Mouse (Mus musculus) G1E (cell line): ENCODE measurements around the gene Gadd45g. TPM values are rescaled to one million over a fixed set of nuclear protein-coding genes. Genes with fewer than 3 reads are reported as not detected.

Experiments
- ATAC-seq: 2 replicates; pipeline ENCODE4 v1.8.0; 2016; ENCODE audit warnings: mild to moderate bottlenecking; ENCODE audit not compliant: insufficient number of reproducible peaks, poor library complexity, low FRiP score, severe bottlenecking; ENCODE audit errors: extremely low read depth
- DNase-seq: peaks from one replicate; pipeline ENCODE4 v3.0.0; 2012; ENCODE audit warnings: low spot score
- H3K27me3 ChIP-seq: 2 replicates; pipeline ENCODE4 v1.6.1; 2012; ENCODE audit warnings: mild to moderate bottlenecking, low read length, inconsistent platforms; ENCODE audit not compliant: insufficient read depth
- H3K36me3 ChIP-seq: replicated peaks from 2 replicates; pipeline ENCODE3; 2012; ENCODE audit warnings: mild to moderate bottlenecking, inconsistent platforms
- H3K4me1 ChIP-seq: 2 replicates; pipeline ENCODE4 v1.6.1; 2012; ENCODE audit warnings: low read depth, low read length, inconsistent platforms, mixed read lengths; ENCODE audit not compliant: insufficient read depth
- H3K4me3 ChIP-seq: 2 replicates; pipeline ENCODE4 v1.5.1; 2012; ENCODE audit warnings: low read depth, mild to moderate bottlenecking, inconsistent platforms, low read length, moderate library complexity, mixed read lengths
- H3K9me3 ChIP-seq: replicated peaks from 2 replicates; pipeline ENCODE4 v1.6.1; 2012; ENCODE audit warnings: inconsistent platforms
- CTCF ChIP-seq: IDR thresholded peaks from 2 replicates; pipeline ENCODE4 v1.5.1; 2012; ENCODE audit warnings: low read depth, low read length, inconsistent platforms, mixed read lengths
- GATA1 ChIP-seq: IDR thresholded peaks from 2 replicates; pipeline ENCODE4 v1.6.1; 2012; ENCODE audit warnings: borderline replicate concordance, low read length, inconsistent platforms, mixed read lengths
- GATA2 ChIP-seq: IDR thresholded peaks from 2 replicates; pipeline ENCODE4 v1.6.1; 2012; ENCODE audit warnings: low read depth, low read length, inconsistent platforms, borderline replicate concordance
- POLR2AphosphoS5 ChIP-seq: IDR thresholded peaks from 2 replicates; pipeline ENCODE4 v1.6.1; 2012; ENCODE audit warnings: low read depth, low read length, inconsistent platforms; ENCODE audit not compliant: insufficient replicate concordance
- TAL1 ChIP-seq: conservative IDR thresholded peaks from 2 replicates; pipeline ENCODE4 v1.6.1; 2012; ENCODE audit warnings: low read depth, low read length, inconsistent platforms, mixed read lengths
- polyA plus RNA-seq: library from polyadenylated mRNA; stranded (reverse); fragments of >175 nt; gene quantifications from 2 replicates; pipeline ENCODE4 v1.2.3, GENCODE M21; 2012
- total RNA-seq, 2 experiments: library from RNA; stranded (forward) in 1 of 2; stranded (reverse) in 1 of 2; fragments of 200-1000 nt in 1 of 2; fragments of >200 nt in 1 of 2; fragmentation: Nextera tagmentation in 1 of 2; gene quantifications; 2 replicates each; pipeline ENCODE4 v1.2.3; 2014 to 2017

Gene Gadd45g
- total and polyA plus RNA-seq, 3 experiments, result 8.1 to 32.6 (median 13.6) TPM

- Histone ChIP-seq H3K9me3 (peaks cover 6% of the 10 kb centered on the region), H3K36me3 (no peaks in the 10 kb centered on the region), H3K4me3 (no peak overlapping the region), H3K27me3 (peaks cover 24% of the 10 kb centered on the region), H3K4me1 (peaks cover 31% of the 10 kb centered on the region)
- TF ChIP-seq GATA1, result no peak
- no peak for TF ChIP-seq POLR2AphosphoS5
- TF ChIP-seq TAL1, result no peak
- TF ChIP-seq GATA2, result no peak
- no peak for TF ChIP-seq CTCF
- no peak for DNase-seq
- ATAC-seq, result no peak
Measured at GRCm38 (mm10) chr13:51818944-51819326, 27.5 kb upstream of the Gadd45g start.

DNA sequence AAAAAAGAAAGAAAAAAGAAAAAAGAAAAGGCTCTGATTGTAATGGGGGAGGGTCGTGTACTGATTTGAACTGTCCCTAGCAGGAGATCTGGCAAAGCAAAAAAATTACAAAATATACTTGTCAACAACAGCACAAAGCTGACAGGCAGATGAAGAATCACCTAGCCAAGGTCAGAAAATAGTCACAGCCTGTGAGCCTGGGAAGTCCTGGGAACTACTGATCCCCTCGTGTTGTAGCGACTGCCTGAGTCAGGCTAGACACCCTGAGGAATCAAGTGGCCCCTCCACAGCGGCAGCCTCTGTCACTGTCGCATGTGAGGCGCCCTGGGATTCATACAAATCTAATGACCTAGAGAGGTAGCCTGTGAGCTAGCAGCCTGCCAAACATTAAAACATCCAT, 27.1 kb upstream of the Gadd45g start:
- no peak for DNase-seq
- Histone ChIP-seq H3K4me1 (peaks cover 27% of the 10 kb centered on the region), H3K36me3 (no peaks in the 10 kb centered on the region), H3K4me3 (no peak overlapping the region), H3K27me3 (peaks cover 26% of the 10 kb centered on the region), H3K9me3 (peaks cover 6% of the 10 kb centered on the region)
- TF ChIP-seq CTCF, result no peak
- no peak for TF ChIP-seq GATA2
- TF ChIP-seq POLR2AphosphoS5, result no peak
- TF ChIP-seq GATA1, result no peak
- TF ChIP-seq TAL1, result no peak
- no peak for ATAC-seq

- DNase-seq (no peak), ATAC-seq (no peak)
- H3K4me1 ChIP-seq, result peaks cover 12% of the 10 kb centered on the region; the same call in 1 of the 2 replicates
- H3K27me3 ChIP-seq, result peaks cover 43% of the 10 kb centered on the region
- no peak overlapping the region for H3K4me3 ChIP-seq
- H3K36me3 ChIP-seq, result no peaks in the 10 kb centered on the region
- no peak for TF ChIP-seq TAL1
- no peak for TF ChIP-seq POLR2AphosphoS5
- no peak for TF ChIP-seq CTCF
- TF ChIP-seq GATA2, result no peak
- H3K9me3 ChIP-seq, result peaks cover 6% of the 10 kb centered on the region
Measured at GRCm38 (mm10) chr13:51821988-51822387, 24.5 kb upstream of the Gadd45g start.

DNA sequence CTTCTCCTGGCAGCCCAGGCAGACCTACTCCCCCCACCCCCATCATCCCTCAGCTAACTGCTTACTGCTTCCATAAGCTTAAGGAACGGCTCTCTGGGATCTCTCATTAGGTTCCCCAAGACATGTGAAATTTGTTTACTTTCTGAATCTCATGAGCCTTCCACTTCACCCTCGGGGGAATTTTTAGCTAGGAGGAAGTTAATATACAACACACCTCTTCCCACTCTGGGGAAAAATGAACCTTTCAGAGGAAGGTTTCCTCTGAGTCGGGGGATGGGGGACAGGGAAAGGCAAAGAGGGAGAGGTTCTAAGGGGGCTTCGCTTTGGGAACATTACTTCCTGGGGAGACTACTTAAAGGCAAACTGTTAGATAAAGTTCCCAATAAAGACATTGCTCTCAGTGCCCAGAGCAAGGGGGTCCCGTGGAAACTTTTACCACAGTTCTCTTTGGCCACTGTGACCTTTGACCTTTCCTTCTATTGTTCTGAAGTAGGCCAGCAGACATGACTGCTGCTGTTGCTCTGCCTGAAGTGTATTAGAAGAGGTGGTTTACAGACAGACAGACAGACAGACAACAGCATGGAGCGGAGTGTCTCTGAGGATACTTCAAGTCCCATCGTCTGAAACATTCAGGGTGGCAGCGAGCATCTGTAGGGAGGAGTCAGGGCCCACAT, 22.5 kb upstream of the Gadd45g start:
- DNase-seq (no peak), ATAC-seq (no peak)
- Histone ChIP-seq H3K36me3 (no peaks in the 10 kb centered on the region), H3K9me3 (peaks cover 6% of the 10 kb centered on the region), H3K4me3 (no peak overlapping the region), H3K27me3 (peaks cover 32% of the 10 kb centered on the region), H3K4me1 (peaks cover 9% of the 10 kb centered on the region; the same call in 1 of the 2 replicates)
- no peak for TF ChIP-seq GATA1
- no peak for TF ChIP-seq TAL1
- TF ChIP-seq GATA2, result no peak
- no peak for TF ChIP-seq POLR2AphosphoS5
- no peak for TF ChIP-seq CTCF

DNA sequence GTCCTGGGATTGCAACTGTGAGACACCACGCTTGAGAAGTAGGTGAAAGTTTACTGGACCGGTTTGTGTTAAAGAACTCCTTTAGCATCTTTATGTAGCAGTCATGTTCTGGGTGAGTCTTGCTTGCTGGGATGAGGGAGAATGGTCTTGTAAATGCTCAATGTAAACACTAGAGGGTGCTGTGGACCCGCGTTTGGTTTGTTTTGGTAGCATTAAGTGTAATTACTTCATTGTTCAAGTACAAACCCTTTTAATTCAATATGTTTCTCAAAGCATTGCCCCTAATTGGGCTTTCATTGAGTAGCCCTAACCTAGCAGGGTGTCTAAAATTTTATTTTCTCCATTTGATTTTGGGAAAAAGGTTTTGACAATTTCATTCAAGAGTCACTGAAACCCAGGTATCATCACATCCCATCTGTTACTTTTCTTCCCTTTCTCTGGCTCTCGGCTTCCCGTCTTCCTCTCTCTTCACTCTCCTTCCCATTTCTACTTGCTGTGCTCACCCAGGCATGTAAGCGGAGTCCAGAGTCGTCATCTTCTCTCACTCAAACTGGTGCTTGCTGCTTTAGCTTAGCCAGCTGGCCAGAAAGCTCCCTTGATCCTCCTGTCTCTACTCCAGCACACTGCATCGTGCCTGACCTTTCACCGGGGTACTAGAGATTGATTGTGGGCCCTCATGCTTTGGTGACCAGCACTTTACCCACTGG, 15.6 kb upstream of the Gadd45g start:
- H3K9me3 ChIP-seq, result no peaks in the 10 kb centered on the region
- H3K27me3 ChIP-seq, result peaks cover 13% of the 10 kb centered on the region; the same call in 1 of the 2 replicates
- H3K36me3 ChIP-seq, result no peaks in the 10 kb centered on the region
- H3K4me1 ChIP-seq, result peaks cover 42% of the 10 kb centered on the region
- DNase-seq (peak; percentile 36), ATAC-seq (no peak)
- TF ChIP-seq GATA2 (no peak), CTCF (peak; percentile 68)
- no peak overlapping the region for H3K4me3 ChIP-seq

DNA sequence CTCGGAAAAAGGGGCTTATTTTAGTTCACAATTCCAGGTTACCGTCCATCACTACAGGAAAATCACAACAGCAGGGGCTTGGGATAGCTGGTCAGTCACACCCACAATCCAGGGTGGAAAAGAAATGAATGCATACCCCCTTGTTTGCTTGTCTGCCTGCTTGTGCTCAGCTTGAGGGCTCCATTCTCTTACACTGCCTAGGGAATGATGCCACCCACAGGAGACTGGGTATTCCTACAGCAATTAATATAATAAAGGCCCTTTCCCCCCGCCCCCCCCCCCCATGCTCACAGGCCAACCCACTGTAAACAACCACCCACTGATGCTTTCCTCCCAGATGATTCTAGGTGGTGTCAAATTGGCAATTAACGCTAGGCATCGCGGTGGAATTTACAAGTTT, 14.0 kb upstream of the Gadd45g start:
- H3K36me3 ChIP-seq, result no peaks in the 10 kb centered on the region
- no peak overlapping the region for H3K4me3 ChIP-seq
- H3K27me3 ChIP-seq, result peaks cover 16% of the 10 kb centered on the region
- TF ChIP-seq GATA2, result no peak
- TF ChIP-seq POLR2AphosphoS5, result no peak
- TF ChIP-seq GATA1, result no peak
- TF ChIP-seq TAL1, result no peak
- no peak for TF ChIP-seq CTCF
- no peaks in the 10 kb centered on the region for H3K9me3 ChIP-seq
- DNase-seq, result no peak
- no peak for ATAC-seq
- peaks cover 46% of the 10 kb centered on the region for H3K4me1 ChIP-seq
